Mouse (Mus musculus) G1E (cell line): ENCODE measurements around the gene Psors1c2.

Experiments
- CTCF ChIP-seq: IDR thresholded peaks from 2 replicates; pipeline ENCODE4 v1.5.1; 2012; ENCODE audit warnings: low read depth, low read length, inconsistent platforms, mixed read lengths
- GATA1 ChIP-seq: IDR thresholded peaks from 2 replicates; pipeline ENCODE4 v1.6.1; 2012; ENCODE audit warnings: borderline replicate concordance, low read length, inconsistent platforms, mixed read lengths
- POLR2AphosphoS5 ChIP-seq: IDR thresholded peaks from 2 replicates; pipeline ENCODE4 v1.6.1; 2012; ENCODE audit warnings: low read depth, low read length, inconsistent platforms; ENCODE audit not compliant: insufficient replicate concordance
- TAL1 ChIP-seq: conservative IDR thresholded peaks from 2 replicates; pipeline ENCODE4 v1.6.1; 2012; ENCODE audit warnings: low read depth, low read length, inconsistent platforms, mixed read lengths

DNA sequence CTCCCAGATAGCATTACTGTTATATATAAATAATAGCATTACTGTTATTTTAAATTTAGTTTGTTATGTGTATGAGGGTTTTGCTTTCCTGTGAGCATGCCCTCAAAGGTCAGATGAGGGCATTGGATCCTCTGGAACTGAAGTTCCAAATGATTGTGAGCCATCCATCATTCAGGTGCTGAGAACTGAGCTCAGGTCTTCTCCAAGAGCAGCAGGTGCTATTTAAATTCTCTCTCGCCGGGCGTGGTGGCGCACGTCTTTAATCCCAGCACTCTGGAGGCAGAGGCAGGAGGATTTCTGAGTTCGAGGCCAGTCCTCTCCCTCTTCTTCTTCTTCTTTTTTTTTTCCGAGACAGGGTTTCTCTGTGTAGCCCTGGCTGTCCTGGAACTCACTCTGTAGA lies 35.9 kb upstream of the Psors1c2 start:
- TF ChIP-seq CTCF: no peak
- TF ChIP-seq TAL1: no peak
- no peak for TF ChIP-seq GATA1
- TF ChIP-seq POLR2AphosphoS5: no peak
